8 mouse cellular contexts compared by ENCODE assay signal in genomic region chr17:46858749-46859444, GRCm38 (mm10). TPM values are rescaled to one million over a fixed set of nuclear protein-coding genes. Genes with fewer than 3 reads are reported as not detected.
DNase-seq lines count a peak whose midpoint lies in the region; ATAC-seq lines count a peak whose summit lies in the region.

No protein-coding gene starts in this region.

- no peaks in the 10 kb centered on the region for H3K9me3 ChIP-seq in heart, embryonic 15.5 days (replicated peaks)
- H3K9me3 ChIP-seq in hindbrain, embryonic 14.5 days (ENCODE audit: control insufficient read depth, low read length): no peaks in the 10 kb centered on the region
- H3K9me3 ChIP-seq in midbrain, embryonic 15.5 days: no peaks in the 10 kb centered on the region

- no peaks in the 10 kb centered on the region for H3K36me3 ChIP-seq in heart, embryonic 15.5 days
- no peaks in the 10 kb centered on the region for H3K36me3 ChIP-seq in hindbrain, embryonic 14.5 days (replicated peaks; ENCODE audit: control insufficient read depth, insufficient read depth)
- no peaks in the 10 kb centered on the region for H3K36me3 ChIP-seq in midbrain, embryonic 15.5 days (replicated peaks)

- H3K4me1 ChIP-seq in heart, embryonic 15.5 days (replicated peaks): peaks cover 23% of the 10 kb centered on the region
- H3K4me1 ChIP-seq in hindbrain, embryonic 14.5 days (replicated peaks; ENCODE audit: control insufficient read depth, insufficient read depth, low read length): peaks cover 32% of the 10 kb centered on the region
- H3K4me1 ChIP-seq in midbrain, embryonic 15.5 days: peaks cover 30% of the 10 kb centered on the region

- H3K27me3 ChIP-seq in heart, embryonic 15.5 days: no peaks in the 10 kb centered on the region
- no peaks in the 10 kb centered on the region for H3K27me3 ChIP-seq in hindbrain, embryonic 14.5 days (ENCODE audit: control insufficient read depth, insufficient read depth, low read length)
- H3K27me3 ChIP-seq in midbrain, embryonic 15.5 days (replicated peaks): no peaks in the 10 kb centered on the region

- H3K27ac ChIP-seq in heart, embryonic 15.5 days: peak overlapping the region; percentile 100
- peak overlapping the region; percentile 100 for H3K27ac ChIP-seq in hindbrain, embryonic 14.5 days
- peak overlapping the region; percentile 100 for H3K27ac ChIP-seq in midbrain, embryonic 15.5 days

- H3K4me2 ChIP-seq in heart, embryonic 15.5 days: peak overlapping the region; percentile 64
- peak overlapping the region; percentile 76 for H3K4me2 ChIP-seq in hindbrain, embryonic 14.5 days (replicated peaks)
- H3K4me2 ChIP-seq in midbrain, embryonic 15.5 days: peak overlapping the region; percentile 64

- peak overlapping the region; percentile 98 for H3K4me3 ChIP-seq in heart, embryonic 15.5 days
- peak overlapping the region; percentile 97 for H3K4me3 ChIP-seq in hindbrain, embryonic 14.5 days (replicated peaks; ENCODE audit: low read length)
- H3K4me3 ChIP-seq in midbrain, embryonic 15.5 days: peak overlapping the region; percentile 98

- no peak for DNase-seq in heart, adult 11 months
- DNase-seq in MN1 (ENCODE audit: low spot score) (peak; percentile 33), adipocyte (ENCODE audit: low spot score) (no peak)
- peak; percentile 66 for DNase-seq in hindbrain, embryonic 14.5 days (ENCODE audit: low spot score)
- no peak for DNase-seq in gastrocnemius, postnatal 4 days (ENCODE audit: low spot score in 2 of 2)

- 21% methylated on average over 9 of the region's 9 CpGs for WGBS in heart, embryonic 15.5 days
- WGBS in hindbrain, embryonic 14.5 days: 27% methylated on average over 9 of the region's 9 CpGs
- 17% methylated on average over 9 of the region's 9 CpGs for WGBS in midbrain, embryonic 15.5 days

- H3K9ac ChIP-seq in heart, embryonic 15.5 days: peak overlapping the region; percentile 100
- peak overlapping the region; percentile 100 for H3K9ac ChIP-seq in hindbrain, embryonic 14.5 days
- peak overlapping the region; percentile 100 for H3K9ac ChIP-seq in midbrain, embryonic 15.5 days

- ATAC-seq in heart, embryonic 15.5 days (replicated peaks; ENCODE audit: insufficient number of reproducible peaks, insufficient read depth, low FRiP score, low read depth): no peak
- ATAC-seq in hindbrain, embryonic 14.5 days (ENCODE audit: low FRiP score): no peak
- no peak for ATAC-seq in midbrain, embryonic 15.5 days (replicated peaks)
- no peak for ATAC-seq in inflammation-experienced regulatory T-cells, adult 6 months

RNA-seq across cellular contexts. Expression of gene Bicral, which starts 0.6 kb away (rescaled TPM):
- polyA plus RNA-seq in heart, embryonic 15.5 days (2015; fragmentation: Nextera tagmentation; extraction: Ambion mirVana): 3.2 and 3.9 TPM in 2 replicates
- polyA plus RNA-seq in hindbrain, embryonic 14.5 days (2014; fragmentation: Nextera tagmentation; extraction: Ambion mirVana): 9.8 and 11.7 TPM in 2 replicates
- polyA plus RNA-seq in midbrain, embryonic 15.5 days (2015; fragmentation: Nextera tagmentation; extraction: Ambion mirVana): 10.5 and 12.8 TPM in 2 replicates
- 10 to 100 TPM; 17.0 to 17.6 TPM for total RNA-seq in gastrocnemius, postnatal 4 days (2021)
- polyA plus RNA-seq in inflammation-experienced regulatory T-cells, adult 6 months (2017; shearing (Covaris generic)): 1 to 10 TPM; 7.6 to 9.2 (median 9.1) TPM

RNA-seq across cellular contexts. Expression of gene Tbcc, which starts 31.6 kb away (rescaled TPM):
- polyA plus RNA-seq in heart, embryonic 15.5 days (2015; fragmentation: Nextera tagmentation; extraction: Ambion mirVana): 41.9 and 43.8 TPM in 2 replicates
- 54.7 and 61.6 TPM in 2 replicates for polyA plus RNA-seq in hindbrain, embryonic 14.5 days (2014; fragmentation: Nextera tagmentation; extraction: Ambion mirVana)
- 61.6 and 68.5 TPM in 2 replicates for polyA plus RNA-seq in midbrain, embryonic 15.5 days (2015; fragmentation: Nextera tagmentation; extraction: Ambion mirVana)
- total RNA-seq in gastrocnemius, postnatal 4 days (2021): 10 to 100 TPM; 24.7 to 27.0 TPM
- polyA plus RNA-seq in inflammation-experienced regulatory T-cells, adult 6 months (2017; shearing (Covaris generic)): 10 to 100 TPM in 1 of 3 experiments, 1 to 10 TPM in 2; 9.6 to 10.5 (median 9.9) TPM

RNA-seq across cellular contexts. Expression of gene Prph2, which starts 51.4 kb away (rescaled TPM):
- not detected in 2 replicates for polyA plus RNA-seq in heart, embryonic 15.5 days (2015; fragmentation: Nextera tagmentation; extraction: Ambion mirVana)
- not detected in 2 replicates for polyA plus RNA-seq in hindbrain, embryonic 14.5 days (2014; fragmentation: Nextera tagmentation; extraction: Ambion mirVana)
- not detected in 2 replicates for polyA plus RNA-seq in midbrain, embryonic 15.5 days (2015; fragmentation: Nextera tagmentation; extraction: Ambion mirVana)
- total RNA-seq in gastrocnemius, postnatal 4 days (2021): not detected
- not detected for polyA plus RNA-seq in inflammation-experienced regulatory T-cells, adult 6 months (2017; shearing (Covaris generic))

Comparison
In these comparisons a context has a peak if more than half of its experiments do, and no peak if none do; other contexts are left out.
1. DNase-seq: peak in MN1 (single experiment) and hindbrain, embryonic 14.5 days (single experiment); none in heart, adult 11 months (single experiment), gastrocnemius, postnatal 4 days (0 of 2) and adipocyte (single experiment).
2. Peak in every context shown above with its lines, with median percentiles within 50 percentile points of each other: H3K27ac ChIP-seq, H3K4me2 ChIP-seq, H3K4me3 ChIP-seq and H3K9ac ChIP-seq.